Mouse (Mus musculus): Measurements from ENCODE around the gene Smyd2.

Gene Smyd2

GRCm38 (mm10) chr1:189868036-189868435, 54.1 kb downstream of the Smyd2 start:
- TF ChIP-seq GATA4 (IDR thresholded peaks at IDR 0.05; ENCODE audit: insufficient replicate concordance, low read length) = no peak

GRCm38 (mm10) chr1:189867497-189867896, 54.7 kb downstream of the Smyd2 start:
- TF ChIP-seq GATA4 (IDR thresholded peaks at IDR 0.05; ENCODE audit: insufficient replicate concordance, low read length) = peak; percentile 90; the same call in 1 of the 2 replicates

GRCm38 (mm10) chr1:189867034-189867433, 55.1 kb downstream of the Smyd2 start:
- TF ChIP-seq GATA4 (IDR thresholded peaks at IDR 0.05; ENCODE audit: insufficient replicate concordance, low read length) = no peak

GRCm38 (mm10) chr1:189866621-189867020, 55.5 kb downstream of the Smyd2 start:
- TF ChIP-seq GATA4 (IDR thresholded peaks at IDR 0.05; ENCODE audit: insufficient replicate concordance, low read length) = no peak

GRCm38 (mm10) chr1:189864846-189865560, 57.2 kb downstream of the Smyd2 start:
- TF ChIP-seq GATA4 (IDR thresholded peaks at IDR 0.05; ENCODE audit: insufficient replicate concordance, low read length) = no peak

- no peak for TF ChIP-seq GATA4 (IDR thresholded peaks at IDR 0.05; ENCODE audit: insufficient replicate concordance, low read length)
These were observed 57.9 kb downstream of the Smyd2 start for GRCm38 (mm10) chr1:189864301-189864700.

- no peak for TF ChIP-seq GATA4 (IDR thresholded peaks at IDR 0.05; ENCODE audit: insufficient replicate concordance, low read length)
These were observed 58.4 kb downstream of the Smyd2 start for GRCm38 (mm10) chr1:189863727-189864126.

GRCm38 (mm10) chr1:189860942-189861315, 61.2 kb downstream of the Smyd2 start:
- no peak for TF ChIP-seq GATA4 (IDR thresholded peaks at IDR 0.05; ENCODE audit: insufficient replicate concordance, low read length)

- no peak for TF ChIP-seq GATA4 (IDR thresholded peaks at IDR 0.05; ENCODE audit: insufficient replicate concordance, low read length)
These were observed 61.8 kb downstream of the Smyd2 start for GRCm38 (mm10) chr1:189860112-189860941.

GRCm38 (mm10) chr1:189858377-189858776, 63.8 kb downstream of the Smyd2 start:
- no peak for TF ChIP-seq GATA4 (IDR thresholded peaks at IDR 0.05; ENCODE audit: insufficient replicate concordance, low read length)

- TF ChIP-seq GATA4 (IDR thresholded peaks at IDR 0.05; ENCODE audit: insufficient replicate concordance, low read length) = no peak
These were observed 66.4 kb downstream of the Smyd2 start for GRCm38 (mm10) chr1:189855739-189856138.

GRCm38 (mm10) chr1:189854646-189855045, 67.5 kb downstream of the Smyd2 start:
- no peak for TF ChIP-seq GATA4 (IDR thresholded peaks at IDR 0.05; ENCODE audit: insufficient replicate concordance, low read length)

- TF ChIP-seq GATA4 (IDR thresholded peaks at IDR 0.05; ENCODE audit: insufficient replicate concordance, low read length) = no peak
These were observed 69.7 kb downstream of the Smyd2 start for GRCm38 (mm10) chr1:189852456-189852855.

GRCm38 (mm10) chr1:189852051-189852450, 70.1 kb downstream of the Smyd2 start:
- TF ChIP-seq GATA4 (IDR thresholded peaks at IDR 0.05; ENCODE audit: insufficient replicate concordance, low read length) = no peak

GRCm38 (mm10) chr1:189849550-189849949, 72.6 kb downstream of the Smyd2 start:
- TF ChIP-seq GATA4 (IDR thresholded peaks at IDR 0.05; ENCODE audit: insufficient replicate concordance, low read length) = no peak

GRCm38 (mm10) chr1:189846319-189846718, 75.8 kb downstream of the Smyd2 start:
- TF ChIP-seq GATA4 (IDR thresholded peaks at IDR 0.05; ENCODE audit: insufficient replicate concordance, low read length) = no peak
